ENCODE assay signal across 10 mouse cellular contexts in the genomic region with DNA sequence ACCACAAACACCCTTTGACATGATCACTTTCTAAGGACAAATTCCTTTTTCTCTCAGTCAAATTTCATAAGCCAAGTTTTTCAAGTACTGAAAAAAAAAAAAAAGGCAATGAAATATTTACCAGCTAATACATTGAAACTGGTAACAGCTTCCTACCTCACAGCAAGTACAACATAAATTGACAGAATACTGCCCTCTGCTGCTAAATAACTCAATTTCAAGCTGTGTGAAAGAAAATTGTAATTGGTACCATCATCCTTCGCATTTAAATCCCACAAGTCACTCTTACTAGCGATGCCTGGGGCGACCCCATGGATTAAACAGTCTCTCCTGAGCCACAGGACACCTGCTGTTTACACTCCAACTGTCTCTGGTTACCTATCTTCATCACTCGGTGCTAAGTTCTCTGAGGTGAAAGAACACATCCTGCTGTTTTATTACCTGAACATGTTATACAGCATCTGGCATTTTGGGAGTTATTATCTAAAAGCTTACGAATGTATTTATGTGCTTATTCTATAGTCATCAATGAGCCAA.
A peak's percentile ranks its signal among the peaks of the same experiment; 100 is the strongest.
DNase-seq lines count a peak whose midpoint lies in the region; ATAC-seq and TF ChIP-seq lines count a peak whose summit lies in the region.
"Had no signal": no experiment of that assay in that cellular context is flagged by ENCODE, and none has a peak within 500 bp of the region (broad histone marks: within the 10 kb centered on the region; RNA-seq: fewer than 3 reads in every experiment).

No protein-coding gene starts in this region.

- TF ChIP-seq CTCF in lung, embryonic 14.5 days (IDR thresholded peaks at IDR 0.05; ENCODE audit: low read depth), result peak; percentile 36
- no peak for TF ChIP-seq CTCF in lung, adult 2 months (IDR thresholded peaks at IDR 0.05; ENCODE audit: insufficient read depth, low read length)

- no peaks in the 10 kb centered on the region for H3K27me3 ChIP-seq in forebrain, embryonic 13.5 days
- peaks cover 6% of the 10 kb centered on the region for H3K27me3 ChIP-seq in forebrain, embryonic 10.5 days (ENCODE audit: poor library complexity, severe bottlenecking)
- H3K27me3 ChIP-seq in lung, embryonic 14.5 days (ENCODE audit: insufficient read depth, low read length), result no peaks in the 10 kb centered on the region
- H3K27me3 ChIP-seq: hindbrain, embryonic 13.5 days had no signal

- no peak overlapping the region for H3K9ac ChIP-seq in forebrain, embryonic 13.5 days
- no peak overlapping the region for H3K9ac ChIP-seq in lung, embryonic 14.5 days
- H3K9ac ChIP-seq: hindbrain, embryonic 13.5 days had no signal

- no peak overlapping the region for H3K4me3 ChIP-seq in forebrain, embryonic 13.5 days
- no peak overlapping the region for H3K4me3 ChIP-seq in forebrain, embryonic 10.5 days
- H3K4me3 ChIP-seq in lung, embryonic 14.5 days (ENCODE audit: low read depth, low read length), result no peak overlapping the region
- no peak overlapping the region for H3K4me3 ChIP-seq in lung, adult 2 months (replicated peaks; ENCODE audit: extremely low read depth, low read depth, low read length)
- H3K4me3 ChIP-seq: hindbrain, embryonic 13.5 days had no signal

- 0 out of 2 replicates have a peak, but pooled peaks cover 4% of the 10 kb centered on the region for H3K4me1 ChIP-seq in forebrain, embryonic 13.5 days
- H3K4me1 ChIP-seq in forebrain, embryonic 10.5 days, result peaks cover 24% of the 10 kb centered on the region
- no peaks in the 10 kb centered on the region for H3K4me1 ChIP-seq in lung, embryonic 14.5 days (ENCODE audit: insufficient read depth)
- H3K4me1 ChIP-seq in lung, adult 2 months (ENCODE audit: control insufficient read depth, insufficient read depth, low read length), result no peaks in the 10 kb centered on the region
- H3K4me1 ChIP-seq: hindbrain, embryonic 13.5 days had no signal

- 38% methylated on average over 5 of the region's 5 CpGs for WGBS in forebrain, embryonic 13.5 days
- 41% methylated on average over 5 of the region's 5 CpGs for WGBS in forebrain, embryonic 10.5 days
- 41% methylated on average over 5 of the region's 5 CpGs for WGBS in lung, embryonic 14.5 days
- 46% methylated on average over 5 of the region's 5 CpGs for WGBS in lung, adult 2 months

- H3K27ac ChIP-seq in forebrain, embryonic 13.5 days, result no peak overlapping the region
- H3K27ac ChIP-seq in forebrain, embryonic 10.5 days, result no peak overlapping the region
- H3K27ac ChIP-seq in lung, embryonic 14.5 days (ENCODE audit: low read depth), result no peak overlapping the region
- H3K27ac ChIP-seq: hindbrain, embryonic 13.5 days had no signal

- no peak overlapping the region for H3K4me2 ChIP-seq in forebrain, embryonic 13.5 days
- H3K4me2 ChIP-seq in lung, embryonic 14.5 days, result no peak overlapping the region
- H3K4me2 ChIP-seq: hindbrain, embryonic 13.5 days had no signal

- no peak for TF ChIP-seq POLR2A in lung, adult 2 months (IDR thresholded peaks at IDR 0.05; ENCODE audit: borderline replicate concordance, extremely low read depth, low read depth, low read length)

- no peaks in the 10 kb centered on the region for H3K9me3 ChIP-seq in forebrain, embryonic 13.5 days (replicated peaks)
- no peaks in the 10 kb centered on the region for H3K9me3 ChIP-seq in forebrain, embryonic 10.5 days
- H3K9me3 ChIP-seq in lung, embryonic 14.5 days (ENCODE audit: low read depth, low read length), result no peaks in the 10 kb centered on the region
- H3K9me3 ChIP-seq: hindbrain, embryonic 13.5 days had no signal

- ATAC-seq in forebrain, embryonic 13.5 days, result peak; percentile 25; the same call in 1 of the 2 replicates
- ATAC-seq in lung, embryonic 14.5 days (ENCODE audit: insufficient read depth), result no peak
- ATAC-seq in erythroblast, adult 5-6 weeks (replicated peaks; ENCODE audit: low FRiP score, poor library complexity, severe bottlenecking), result no peak

- no peaks in the 10 kb centered on the region for H3K36me3 ChIP-seq in forebrain, embryonic 13.5 days (ENCODE audit: poor library complexity, severe bottlenecking)
- H3K36me3 ChIP-seq in forebrain, embryonic 10.5 days (replicated peaks), result no peaks in the 10 kb centered on the region
- no peaks in the 10 kb centered on the region for H3K36me3 ChIP-seq in lung, embryonic 14.5 days (ENCODE audit: insufficient read depth)

- DNase-seq in forebrain, embryonic 10.5 days (ENCODE audit: extremely low spot score, low spot score), result no peak
- peak; percentile 62 for DNase-seq in lung, embryonic 14.5 days
- DNase-seq in lung, postnatal 10 days, result no peak
- DNase-seq in adipocyte (ENCODE audit: low spot score), result peak; percentile 19
- DNase-seq in retina, embryonic 14.5 days (ENCODE audit: low spot score), result peak; percentile 29
- no peak for DNase-seq in lung, adult 2 months
- DNase-seq: kidney, postnatal 14 days had no signal

Comparison
In these comparisons a context has a peak if more than half of its experiments do, and no peak if none do; other contexts are left out.
1. DNase-seq: peak in lung, embryonic 14.5 days (single experiment), adipocyte (single experiment) and retina, embryonic 14.5 days (single experiment); none in forebrain, embryonic 10.5 days (single experiment), lung, postnatal 10 days (single experiment) and lung, adult 2 months (single experiment).